Mouse (Mus musculus): ENCODE results near the gene Grid2. TPM values are rescaled to one million over a fixed set of nuclear protein-coding genes. Genes with fewer than 3 reads are reported as not detected.
A peak's percentile ranks its signal among the peaks of the same experiment; 100 is the strongest.

Gene Grid2
- polyA plus RNA-seq, 1 experiment = 0.05 TPM

DNA sequence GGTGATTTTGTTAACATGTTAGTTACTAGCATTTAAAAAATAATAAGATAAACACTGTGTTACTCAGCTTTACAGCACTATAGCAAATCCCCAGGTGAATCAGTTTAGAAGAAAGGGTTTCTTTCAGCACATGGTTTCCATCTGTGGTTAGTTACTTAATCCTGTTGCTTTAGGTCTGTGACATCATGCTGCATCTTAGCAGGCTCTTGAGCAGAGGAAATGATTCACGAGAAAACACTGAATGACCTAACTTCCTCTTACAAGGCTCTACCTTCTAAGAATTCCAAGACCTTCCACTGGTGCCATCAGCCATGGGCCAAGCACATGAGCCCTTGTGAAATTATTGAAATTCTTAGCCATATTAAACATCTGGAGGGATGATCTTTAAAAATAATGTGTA, 1248.7 kb downstream of the Grid2 start:
- no peaks in the 10 kb centered on the region for H3K27me3 ChIP-seq (ENCODE audit: control insufficient read depth, insufficient read depth, low read length)
- no peaks in the 10 kb centered on the region for H3K4me1 ChIP-seq (ENCODE audit: control insufficient read depth, insufficient read depth, insufficient read length, low read length)
- TF ChIP-seq POLR2A (IDR thresholded peaks at IDR 0.05; ENCODE audit: low read depth, low read length) = no peak
- TF ChIP-seq CTCF (IDR thresholded peaks at IDR 0.05; ENCODE audit: extremely low read depth, insufficient read length, insufficient replicate concordance, low read depth, low read length) = no peak
- 54% methylated on average over 1 of the region's 1 CpGs for WGBS
- H3K36me3 ChIP-seq (ENCODE audit: control insufficient read depth, insufficient read depth, low read length) = no peaks in the 10 kb centered on the region
- H3K27ac ChIP-seq (ENCODE audit: insufficient read depth, low read depth, low read length) = no peak overlapping the region
- no peak overlapping the region for H3K4me3 ChIP-seq (ENCODE audit: low read depth, low read length)

DNA sequence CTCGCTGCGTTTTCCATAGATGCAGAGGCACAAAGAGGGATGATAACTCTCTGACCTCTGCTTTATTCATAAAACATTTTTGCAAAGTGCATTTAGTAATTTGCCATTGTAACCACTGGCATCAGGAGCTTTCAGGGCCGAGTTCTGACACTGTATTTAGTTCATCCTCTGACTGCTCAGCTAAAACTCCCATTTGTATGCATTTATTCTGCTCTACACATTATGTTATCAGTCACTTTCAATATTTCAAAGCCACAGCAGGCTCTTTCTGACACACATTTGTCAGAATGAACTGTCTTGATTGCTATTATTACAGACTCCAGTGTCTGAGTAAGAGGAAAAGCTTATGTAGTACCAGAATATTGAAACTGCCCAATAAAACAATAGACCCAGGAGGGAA, 1286.5 kb downstream of the Grid2 start:
- Histone ChIP-seq H3K4me1 (ENCODE audit: control insufficient read depth, insufficient read depth, insufficient read length, low read length) (no peaks in the 10 kb centered on the region), H3K36me3 (ENCODE audit: control insufficient read depth, insufficient read depth, low read length) (no peaks in the 10 kb centered on the region), H3K27ac (ENCODE audit: insufficient read depth, low read depth, low read length) (no peak overlapping the region), H3K4me3 (ENCODE audit: low read depth, low read length) (no peak overlapping the region), H3K27me3 (ENCODE audit: control insufficient read depth, insufficient read depth, low read length) (no peaks in the 10 kb centered on the region)
- WGBS = 64% methylated on average over 3 of the region's 3 CpGs
- TF ChIP-seq POLR2A (IDR thresholded peaks at IDR 0.05; ENCODE audit: low read depth, low read length) = no peak
- no peak for TF ChIP-seq CTCF (IDR thresholded peaks at IDR 0.05; ENCODE audit: extremely low read depth, insufficient read length, insufficient replicate concordance, low read depth, low read length)

DNA sequence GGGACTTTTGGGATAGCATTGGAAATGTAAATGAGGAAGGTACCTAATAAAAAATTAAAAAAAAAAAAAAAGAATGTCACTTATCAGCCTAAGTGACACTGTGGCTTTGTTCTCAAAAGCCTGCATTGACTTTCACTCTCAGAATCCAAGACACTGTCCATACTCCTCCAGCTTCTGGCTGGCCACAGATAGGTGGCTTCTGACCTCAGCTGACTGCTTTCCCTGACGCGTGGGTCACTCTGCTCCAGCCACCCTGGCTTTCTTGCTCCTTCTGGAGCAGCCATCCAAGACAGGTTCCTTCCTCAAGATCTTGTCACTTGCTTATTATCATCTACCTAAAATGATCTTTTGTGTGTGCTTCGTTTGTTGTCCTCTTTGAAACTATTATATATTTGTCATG, 1298.0 kb downstream of the Grid2 start:
- no peaks in the 10 kb centered on the region for H3K27me3 ChIP-seq (ENCODE audit: control insufficient read depth, insufficient read depth, low read length)
- no peaks in the 10 kb centered on the region for H3K4me1 ChIP-seq (ENCODE audit: control insufficient read depth, insufficient read depth, insufficient read length, low read length)
- 71% methylated on average over 3 of the region's 3 CpGs for WGBS
- no peak overlapping the region for H3K27ac ChIP-seq (ENCODE audit: insufficient read depth, low read depth, low read length)
- H3K4me3 ChIP-seq (ENCODE audit: low read depth, low read length) = no peak overlapping the region
- TF ChIP-seq CTCF (IDR thresholded peaks at IDR 0.05; ENCODE audit: extremely low read depth, insufficient read length, insufficient replicate concordance, low read depth, low read length) (no peak), POLR2A (IDR thresholded peaks at IDR 0.05; ENCODE audit: low read depth, low read length) (no peak)
- no peaks in the 10 kb centered on the region for H3K36me3 ChIP-seq (ENCODE audit: control insufficient read depth, insufficient read depth, low read length)

DNA sequence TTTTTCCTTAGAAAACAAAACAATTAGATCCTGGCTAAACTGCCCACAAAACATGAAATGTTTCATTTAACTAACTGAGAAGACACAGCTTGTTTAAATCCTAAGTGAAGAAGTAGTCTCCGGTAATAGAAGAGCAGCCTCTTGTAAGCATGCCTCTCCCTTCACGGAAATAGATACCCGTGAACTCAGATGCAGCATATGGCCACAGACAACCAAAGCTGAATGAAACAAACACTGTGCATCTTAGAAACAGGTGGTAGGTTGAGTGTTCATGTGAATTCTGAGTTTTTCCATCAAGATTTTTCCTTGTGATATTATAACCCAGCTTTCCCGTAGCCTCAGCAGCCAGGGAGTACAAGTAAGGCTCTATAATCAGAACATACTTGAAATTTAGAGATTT, 1299.5 kb downstream of the Grid2 start:
- WGBS = 84% methylated on average over 4 of the region's 4 CpGs
- H3K4me1 ChIP-seq (ENCODE audit: control insufficient read depth, insufficient read depth, insufficient read length, low read length) = no peaks in the 10 kb centered on the region
- TF ChIP-seq CTCF (IDR thresholded peaks at IDR 0.05; ENCODE audit: extremely low read depth, insufficient read length, insufficient replicate concordance, low read depth, low read length) (no peak), POLR2A (IDR thresholded peaks at IDR 0.05; ENCODE audit: low read depth, low read length) (no peak)
- no peaks in the 10 kb centered on the region for H3K27me3 ChIP-seq (ENCODE audit: control insufficient read depth, insufficient read depth, low read length)
- H3K4me3 ChIP-seq (ENCODE audit: low read depth, low read length) = no peak overlapping the region
- no peak overlapping the region for H3K27ac ChIP-seq (ENCODE audit: insufficient read depth, low read depth, low read length)
- H3K36me3 ChIP-seq (ENCODE audit: control insufficient read depth, insufficient read depth, low read length) = no peaks in the 10 kb centered on the region

DNA sequence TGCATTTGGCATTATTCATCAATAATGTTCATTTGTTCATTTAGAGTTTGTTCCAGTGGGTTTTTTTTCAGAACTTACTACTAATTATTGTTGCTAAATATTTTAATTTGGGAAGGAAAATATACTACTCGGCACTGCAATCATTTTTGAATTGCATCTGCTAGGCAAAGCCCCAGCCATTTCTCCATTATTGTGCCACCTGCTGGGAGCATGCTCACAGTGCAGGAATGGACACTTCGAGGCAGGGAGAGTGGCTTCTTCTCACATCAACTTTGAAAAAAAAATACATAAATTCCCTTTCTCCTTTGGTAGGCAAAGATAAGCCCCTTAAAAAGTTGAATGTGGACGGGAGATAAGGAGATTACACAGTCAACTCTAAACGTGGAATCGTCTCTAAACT, 1312.9 kb downstream of the Grid2 start:
- H3K27ac ChIP-seq (ENCODE audit: insufficient read depth, low read depth, low read length) = no peak overlapping the region
- H3K4me3 ChIP-seq (ENCODE audit: low read depth, low read length) = no peak overlapping the region
- 26% methylated on average over 5 of the region's 5 CpGs for WGBS
- TF ChIP-seq CTCF (IDR thresholded peaks at IDR 0.05; ENCODE audit: extremely low read depth, insufficient read length, insufficient replicate concordance, low read depth, low read length) (peak; percentile 17; the same call in 1 of the 2 replicates), POLR2A (IDR thresholded peaks at IDR 0.05; ENCODE audit: low read depth, low read length) (no peak)
- H3K36me3 ChIP-seq (ENCODE audit: control insufficient read depth, insufficient read depth, low read length) = no peaks in the 10 kb centered on the region
- no peaks in the 10 kb centered on the region for H3K27me3 ChIP-seq (ENCODE audit: control insufficient read depth, insufficient read depth, low read length)
- no peaks in the 10 kb centered on the region for H3K4me1 ChIP-seq (ENCODE audit: control insufficient read depth, insufficient read depth, insufficient read length, low read length)

DNA sequence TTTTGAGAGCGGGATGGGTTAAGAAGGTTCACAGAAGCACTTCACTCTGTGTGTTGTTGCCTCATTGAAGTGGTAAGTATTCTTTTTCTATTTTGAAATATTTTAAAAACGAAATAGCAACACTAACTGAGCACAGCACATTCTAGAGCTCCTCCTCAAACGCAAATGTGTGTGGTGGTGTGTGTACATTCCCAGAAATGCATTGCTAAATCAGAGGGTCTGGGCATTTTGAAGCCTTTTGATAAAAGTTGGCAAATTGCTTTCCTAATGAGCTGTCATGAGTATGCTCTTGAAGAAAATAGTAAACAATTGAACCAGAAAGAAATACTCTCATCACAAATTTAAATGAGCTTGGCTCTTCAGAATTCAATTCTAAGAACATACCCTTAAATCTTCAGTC, 1325.7 kb downstream of the Grid2 start:
- Histone ChIP-seq H3K27me3 (ENCODE audit: control insufficient read depth, insufficient read depth, low read length) (no peaks in the 10 kb centered on the region), H3K4me1 (ENCODE audit: control insufficient read depth, insufficient read depth, insufficient read length, low read length) (no peaks in the 10 kb centered on the region), H3K27ac (ENCODE audit: insufficient read depth, low read depth, low read length) (no peak overlapping the region), H3K4me3 (ENCODE audit: low read depth, low read length) (no peak overlapping the region), H3K36me3 (ENCODE audit: control insufficient read depth, insufficient read depth, low read length) (no peaks in the 10 kb centered on the region)
- WGBS = 55% methylated on average over 3 of the region's 3 CpGs
- no peak for TF ChIP-seq POLR2A (IDR thresholded peaks at IDR 0.05; ENCODE audit: low read depth, low read length)
- no peak for TF ChIP-seq CTCF (IDR thresholded peaks at IDR 0.05; ENCODE audit: extremely low read depth, insufficient read length, insufficient replicate concordance, low read depth, low read length)

DNA sequence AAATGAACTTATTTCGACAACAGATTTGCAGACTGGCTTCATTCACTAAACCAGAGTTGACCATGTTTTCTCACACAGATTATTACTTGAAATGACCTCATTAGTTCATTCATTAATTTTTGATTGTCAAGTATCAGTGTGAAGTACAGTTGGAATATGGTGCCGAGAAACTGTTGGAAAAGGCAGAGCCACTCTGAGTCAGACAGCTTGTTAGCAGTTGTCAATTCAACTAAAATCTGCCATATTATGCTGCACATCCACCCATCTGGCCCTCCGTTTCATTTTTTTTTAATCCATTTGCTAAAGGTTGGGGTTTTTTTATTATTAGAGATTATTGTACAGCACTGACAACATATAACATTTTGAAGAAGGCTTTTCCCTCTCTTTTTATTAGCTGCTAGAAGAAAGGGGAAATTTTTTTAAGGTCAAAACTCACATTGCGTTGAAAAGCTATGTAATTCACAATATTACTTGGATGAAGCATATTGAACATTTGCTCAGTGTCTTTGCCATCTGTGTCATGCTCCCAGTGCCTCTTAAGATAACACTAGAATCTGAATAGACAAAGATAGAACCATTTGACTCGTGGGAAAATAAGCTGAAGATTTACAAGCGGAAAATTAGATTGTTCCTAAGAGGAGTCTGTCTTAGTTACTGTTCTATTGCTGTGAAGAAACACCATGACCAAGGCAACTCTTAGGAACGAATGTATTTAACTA, 1333.0 kb downstream of the Grid2 start:
- Histone ChIP-seq H3K4me3 (ENCODE audit: low read depth, low read length) (no peak overlapping the region), H3K27ac (ENCODE audit: insufficient read depth, low read depth, low read length) (no peak overlapping the region), H3K36me3 (ENCODE audit: control insufficient read depth, insufficient read depth, low read length) (no peaks in the 10 kb centered on the region), H3K4me1 (ENCODE audit: control insufficient read depth, insufficient read depth, insufficient read length, low read length) (no peaks in the 10 kb centered on the region), H3K27me3 (ENCODE audit: control insufficient read depth, insufficient read depth, low read length) (no peaks in the 10 kb centered on the region)
- TF ChIP-seq CTCF (IDR thresholded peaks at IDR 0.05; ENCODE audit: extremely low read depth, insufficient read length, insufficient replicate concordance, low read depth, low read length) (no peak), POLR2A (IDR thresholded peaks at IDR 0.05; ENCODE audit: low read depth, low read length) (no peak)
- WGBS = 82% methylated on average over 7 of the region's 7 CpGs
